Mouse (Mus musculus): ENCODE data around the gene Mmachc. TPM values are rescaled to one million over a fixed set of nuclear protein-coding genes. Genes with fewer than 3 reads are reported as not detected.

Mmachc gene
- total RNA-seq, 4 experiments from 2014 or later: 14.0 to 18.4 (median 14.8) TPM

Other genes starting within 250 kb of the Mmachc start
- gene Mast2, start 244.2 kb downstream of the Mmachc start, total RNA-seq (2022): 100 to 1,000 TPM in 1 of 4 experiments, 10 to 100 TPM in 3; 87.3 to 111 (median 97.4) TPM
- gene Ipp, start 200.9 kb downstream of the Mmachc start, total RNA-seq (2022): 10 to 100 TPM; 19.2 to 21.3 (median 20.1) TPM
- 10 to 100 TPM; 10.1 to 12.8 (median 12.0) TPM for gene Tmem69, start 152.5 kb downstream of the Mmachc start, total RNA-seq (2022)
- gene Gpbp1l1, start 150.7 kb downstream of the Mmachc start, total RNA-seq (2022): 10 to 100 TPM; 40.2 to 57.7 (median 48.3) TPM
- gene Ccdc17, start 111.8 kb downstream of the Mmachc start, total RNA-seq (2022): 1 to 10 TPM; 5.5 to 8.0 (median 7.1) TPM
- 10 to 100 TPM; 26.8 to 28.5 (median 27.2) TPM for gene Nasp, start 80.5 kb downstream of the Mmachc start, total RNA-seq (2022)
- 100 to 1,000 TPM; 426 to 437 (median 430) TPM for gene Akr1a1, start 56.7 kb downstream of the Mmachc start, total RNA-seq (2022)
- gene Prdx1, start 22.9 kb downstream of the Mmachc start, total RNA-seq (2022): 100 to 1,000 TPM; 171 to 219 (median 193) TPM
- gene Ccdc163, start 103 bp upstream of the Mmachc start, total RNA-seq (2022): 1 to 10 TPM; 4.3 to 8.4 (median 6.3) TPM
- 1 to 10 TPM; 5.1 to 5.8 (median 5.5) TPM for gene Tesk2, start 12.5 kb upstream of the Mmachc start, total RNA-seq (2022)
- gene Toe1, start 99.2 kb upstream of the Mmachc start, total RNA-seq (2022): 10 to 100 TPM; 13.1 to 15.3 (median 14.9) TPM
- 1 to 10 TPM; 2.1 to 4.8 (median 2.9) TPM for gene Mutyh, start 99.3 kb upstream of the Mmachc start, total RNA-seq (2022)
- 1 to 10 TPM; 1.3 to 1.9 (median 1.7) TPM for gene Hpdl, start 113.3 kb upstream of the Mmachc start, total RNA-seq (2022)
- gene Zswim5, start 169.0 kb upstream of the Mmachc start, total RNA-seq (2022): 10 to 100 TPM; 11.4 to 13.9 (median 12.4) TPM

Data from left cerebral cortex, adult 8-10 months (tissue).